Mouse (Mus musculus) liver, embryonic 12.5 days (tissue): ENCODE results near the gene Itga5. TPM values are rescaled to one million over a fixed set of nuclear protein-coding genes. Genes with fewer than 3 reads are reported as not detected.

Experiments used
- ATAC-seq: fragments of 200-750 bp; cut with Nextera tagmentation; 2 replicates; pipeline ENCODE4 v1.8.0; 2017; ENCODE audit warnings: moderate number of reproducible peaks, mild to moderate bottlenecking, moderate library complexity
- H3K27ac ChIP-seq: fragments of 300-500 bp; sonication (generic); 2 replicates; pipeline ENCODE4 v1.5.1; 2016; ENCODE audit warnings: mild to moderate bottlenecking
- H3K27me3 ChIP-seq: fragments of 300-500 bp; sonication (generic); replicated peaks from 2 replicates; pipeline ENCODE4 v1.6.1; 2016; ENCODE audit warnings: mild to moderate bottlenecking, moderate library complexity
- H3K36me3 ChIP-seq: fragments of 300-500 bp; sonication (generic); 2 replicates; pipeline ENCODE4 v1.6.1; 2016; ENCODE audit warnings: mild to moderate bottlenecking, moderate library complexity
- H3K4me1 ChIP-seq: fragments of 300-500 bp; sonication (generic); 2 replicates; pipeline ENCODE4 v1.6.1; 2016
- H3K4me2 ChIP-seq: fragments of 300-500 bp; sonication (generic); 2 replicates; pipeline ENCODE4 v1.6.1; 2016; ENCODE audit warnings: mild to moderate bottlenecking, moderate library complexity
- H3K4me3 ChIP-seq: fragments of 300-500 bp; sonication (generic); 2 replicates; pipeline ENCODE4 v1.5.1; 2016; ENCODE audit warnings: mild to moderate bottlenecking, moderate library complexity
- H3K9ac ChIP-seq: fragments of 300-500 bp; sonication (generic); 2 replicates; pipeline ENCODE4 v1.6.1; 2016; ENCODE audit warnings: mild to moderate bottlenecking, moderate library complexity
- H3K9me3 ChIP-seq: fragments of 300-500 bp; sonication (generic); replicated peaks from 2 replicates; pipeline ENCODE4 v1.6.1; 2016; ENCODE audit warnings: mild to moderate bottlenecking, moderate library complexity
- WGBS: fragments of 180-500 bp; shearing (Covaris S2); methylation state at CpG from one replicate; pipeline ENCODE4 v1.1.7; 2016; ENCODE audit not compliant: insufficient replicate concordance; 5-methylcytosine and 5-hydroxymethylcytosine counted together
- polyA plus RNA-seq: library from polyadenylated mRNA; unstranded; fragments of >200 nt; fragmentation: Nextera tagmentation; extraction: Ambion mirVana; gene quantifications from 2 replicates; pipeline ENCODE4 v1.2.1, GENCODE M21; 2016

The Itga5 gene
- polyA plus RNA-seq, 1 experiment from 2014 or later = 23.2 TPM

DNA sequence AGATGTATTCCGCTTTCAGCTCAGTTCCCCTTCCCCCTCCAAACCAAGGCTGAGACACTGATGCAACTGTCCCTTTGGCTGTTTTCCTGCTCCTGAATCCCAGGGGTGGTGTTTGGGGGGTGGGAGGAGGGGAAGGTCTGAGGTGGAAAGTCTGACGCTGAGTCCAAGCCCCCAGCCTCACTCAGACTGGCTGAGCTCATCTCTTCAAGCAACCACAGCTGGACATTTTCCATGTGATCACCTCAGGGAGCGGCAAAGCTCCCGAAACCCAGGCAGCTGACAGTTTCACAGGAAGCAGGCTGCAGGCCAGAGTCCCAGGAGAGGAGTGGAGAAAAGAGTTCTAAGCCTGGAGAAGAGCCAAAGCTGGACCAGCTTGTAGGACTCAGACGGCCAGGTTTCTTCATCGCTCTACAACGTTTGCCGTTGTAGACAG, 10.3 kb upstream of the Itga5 start:
- Histone ChIP-seq H3K4me2 (no peak overlapping the region), H3K9ac (no peak overlapping the region), H3K27me3 (peaks cover 13% of the 10 kb centered on the region; the same call in 1 of the 2 replicates), H3K9me3 (no peaks in the 10 kb centered on the region), H3K4me3 (no peak overlapping the region), H3K36me3 (no peaks in the 10 kb centered on the region), H3K4me1 (peaks cover 14% of the 10 kb centered on the region), H3K27ac (no peak overlapping the region)
- WGBS = 63% methylated on average over 8 of the region's 8 CpGs
- no peak for ATAC-seq

DNA sequence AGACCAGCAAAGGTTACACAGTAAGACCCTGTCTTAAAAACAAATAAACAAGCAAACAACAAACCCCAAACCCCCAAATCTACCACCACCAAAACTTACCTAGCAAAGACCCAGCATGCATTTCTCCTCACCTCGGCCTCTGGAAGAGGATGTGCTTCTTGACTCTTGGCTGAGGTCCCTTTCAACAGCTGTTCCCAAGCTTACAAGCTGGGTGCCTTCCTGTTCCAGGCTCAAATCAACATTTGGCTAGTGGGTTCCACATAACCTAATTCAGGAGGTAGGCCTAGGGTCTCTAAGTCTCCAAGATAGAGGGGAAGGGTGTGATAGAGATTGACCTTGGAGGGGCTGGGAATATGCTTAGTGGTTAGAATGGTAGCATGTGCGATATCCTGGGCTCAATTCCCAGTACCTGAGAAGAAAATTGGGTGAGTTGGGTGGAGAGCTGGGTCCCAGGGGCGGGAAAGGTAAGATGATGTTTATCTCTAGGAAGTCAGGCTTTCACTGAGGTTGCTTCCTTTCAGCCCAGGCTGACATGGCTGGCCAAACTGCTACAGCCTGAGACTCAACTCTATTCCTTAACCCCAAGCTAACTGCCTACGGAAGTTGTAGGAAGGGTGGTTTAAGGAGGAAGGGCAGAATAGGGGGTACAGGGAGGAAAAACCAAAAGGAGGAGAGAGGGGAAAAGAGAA, 8.7 kb upstream of the Itga5 start:
- Histone ChIP-seq H3K27ac (no peak overlapping the region), H3K36me3 (no peaks in the 10 kb centered on the region), H3K9me3 (no peaks in the 10 kb centered on the region), H3K9ac (no peak overlapping the region), H3K4me1 (peaks cover 14% of the 10 kb centered on the region), H3K27me3 (peaks cover 12% of the 10 kb centered on the region; the same call in 1 of the 2 replicates), H3K4me3 (no peak overlapping the region), H3K4me2 (no peak overlapping the region)
- no peak for ATAC-seq
- 56% methylated on average over 4 of the region's 4 CpGs for WGBS

- H3K27me3 ChIP-seq = peaks cover 23% of the 10 kb centered on the region
- ATAC-seq = no peak
Observed at GRCm38 (mm10) chr15:103372461-103372860, 5.9 kb upstream of the Itga5 start.

DNA sequence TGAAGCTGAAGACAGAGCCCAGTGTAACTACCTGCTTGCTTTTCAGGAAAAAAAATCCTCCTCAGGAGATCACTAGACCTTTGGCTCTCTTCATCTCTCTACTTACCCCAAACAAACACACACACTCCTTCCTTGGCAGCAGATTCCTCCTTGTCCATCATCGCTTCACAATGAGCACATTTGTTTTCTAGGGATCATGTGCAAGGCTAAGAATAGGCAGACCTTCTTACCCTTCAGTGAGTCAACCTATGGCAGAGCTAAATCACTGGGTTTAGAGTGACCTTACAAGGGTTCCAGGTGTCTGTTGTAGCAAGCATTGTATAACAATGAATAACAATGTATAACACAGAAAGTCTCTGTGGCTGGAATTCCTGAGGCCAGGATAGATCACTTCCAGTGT, 5.2 kb upstream of the Itga5 start:
- ATAC-seq = no peak
- Histone ChIP-seq H3K4me3 (no peak overlapping the region), H3K4me1 (peaks cover 8% of the 10 kb centered on the region), H3K36me3 (no peaks in the 10 kb centered on the region), H3K27me3 (peaks cover 30% of the 10 kb centered on the region), H3K9ac (no peak overlapping the region), H3K9me3 (no peaks in the 10 kb centered on the region), H3K4me2 (no peak overlapping the region), H3K27ac (no peak overlapping the region)
- WGBS = 64% methylated on average over 1 of the region's 1 CpGs

More at GRCm38 (mm10) chr15:103372461-103372860, 5.9 kb upstream of the Itga5 start:
- Histone ChIP-seq H3K4me2 (no peak overlapping the region), H3K4me3 (no peak overlapping the region), H3K9ac (no peak overlapping the region), H3K27ac (no peak overlapping the region), H3K9me3 (no peaks in the 10 kb centered on the region), H3K36me3 (no peaks in the 10 kb centered on the region), H3K4me1 (0 out of 2 replicates have a peak, but pooled peaks cover under 1% of the 10 kb centered on the region)

DNA sequence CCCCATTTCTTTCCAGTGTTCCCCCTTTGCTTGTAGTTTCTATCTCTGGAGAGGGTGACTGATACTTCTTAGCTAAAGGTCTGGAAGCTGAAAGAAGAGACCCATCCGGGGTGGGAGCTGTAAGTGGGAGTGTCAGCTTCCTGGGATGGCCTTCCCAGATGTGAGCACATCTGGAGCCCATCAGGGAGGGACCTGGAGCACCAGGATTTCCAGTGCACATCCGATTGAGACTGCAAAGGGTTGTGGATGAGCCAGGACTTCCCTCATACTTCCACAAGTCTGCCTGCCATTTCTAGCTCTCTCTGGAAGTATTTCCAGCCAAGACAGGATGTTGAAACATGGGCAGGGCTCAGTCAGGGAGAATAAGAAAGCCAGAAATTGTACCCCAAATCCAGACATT, 4.6 kb upstream of the Itga5 start:
- no peak overlapping the region for H3K27ac ChIP-seq

DNA sequence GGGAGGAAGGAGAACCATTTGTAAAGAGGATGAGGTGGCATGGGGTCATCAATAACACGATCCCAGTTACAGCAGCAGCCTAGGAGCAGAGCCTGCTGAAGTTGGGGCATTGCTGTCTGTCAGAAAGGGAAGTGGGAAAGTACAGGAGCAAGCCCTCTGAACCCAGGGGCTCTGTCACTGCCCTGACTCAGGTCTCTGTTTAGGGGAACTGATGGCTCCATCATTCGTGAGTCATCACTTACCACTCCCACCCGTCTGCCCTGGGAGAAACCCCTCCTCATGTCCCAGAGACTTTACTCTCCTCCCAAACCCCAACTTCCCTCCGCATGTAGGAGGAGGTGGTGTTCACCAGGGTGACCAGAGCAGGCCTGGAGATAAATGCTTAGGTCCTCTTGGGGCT, 3.9 kb upstream of the Itga5 start:
- 14% methylated on average over 4 of the region's 4 CpGs for WGBS
- no peak overlapping the region for H3K9ac ChIP-seq
- ATAC-seq = no peak
- H3K4me1 ChIP-seq = peaks cover 20% of the 10 kb centered on the region
- H3K4me2 ChIP-seq = no peak overlapping the region
- H3K36me3 ChIP-seq = no peaks in the 10 kb centered on the region
- peaks cover 36% of the 10 kb centered on the region for H3K27me3 ChIP-seq
- no peak overlapping the region for H3K4me3 ChIP-seq
- H3K27ac ChIP-seq = no peak overlapping the region
- no peaks in the 10 kb centered on the region for H3K9me3 ChIP-seq

More for the DNA sequence above, 4.6 kb upstream of the Itga5 start:
- Histone ChIP-seq H3K36me3 (no peaks in the 10 kb centered on the region), H3K4me1 (peaks cover 13% of the 10 kb centered on the region), H3K4me2 (no peak overlapping the region), H3K9me3 (no peaks in the 10 kb centered on the region), H3K27me3 (peaks cover 35% of the 10 kb centered on the region), H3K9ac (no peak overlapping the region), H3K4me3 (no peak overlapping the region)
- WGBS = 25% methylated on average over 2 of the region's 2 CpGs
- ATAC-seq = no peak

- H3K27me3 ChIP-seq = peaks cover 32% of the 10 kb centered on the region
- 63% methylated on average over 1 of the region's 1 CpGs for WGBS
- H3K27ac ChIP-seq = no peak overlapping the region
- no peak overlapping the region for H3K4me2 ChIP-seq
- H3K9me3 ChIP-seq = no peaks in the 10 kb centered on the region
- no peak overlapping the region for H3K9ac ChIP-seq
- ATAC-seq = no peak
- H3K4me3 ChIP-seq = no peak overlapping the region
- H3K36me3 ChIP-seq = no peaks in the 10 kb centered on the region
- peaks cover 34% of the 10 kb centered on the region for H3K4me1 ChIP-seq
Observed at GRCm38 (mm10) chr15:103369123-103369522, 2.6 kb upstream of the Itga5 start.

GRCm38 (mm10) chr15:103368179-103368940, 1.8 kb upstream of the Itga5 start:
- Histone ChIP-seq H3K4me1 (peaks cover 41% of the 10 kb centered on the region), H3K27ac (no peak overlapping the region), H3K36me3 (peaks cover 2% of the 10 kb centered on the region; the same call in 1 of the 2 replicates), H3K4me3 (no peak overlapping the region), H3K27me3 (peaks cover 32% of the 10 kb centered on the region), H3K9me3 (no peaks in the 10 kb centered on the region), H3K9ac (no peak overlapping the region), H3K4me2 (no peak overlapping the region)
- no peak for ATAC-seq
- 83% methylated on average over 4 of the region's 4 CpGs for WGBS

- peaks cover 32% of the 10 kb centered on the region for H3K27me3 ChIP-seq
- under 1% methylated on average over 51 of the region's 51 CpGs for WGBS
- H3K4me3 ChIP-seq = peak overlapping the region; percentile 75
- H3K27ac ChIP-seq = peak overlapping the region; percentile 83
- peak; percentile 36; the same call in 1 of the 2 replicates for ATAC-seq
- peak overlapping the region; percentile 96 for H3K4me2 ChIP-seq
- no peaks in the 10 kb centered on the region for H3K9me3 ChIP-seq
- peak overlapping the region; percentile 89 for H3K9ac ChIP-seq
- peaks cover 65% of the 10 kb centered on the region for H3K4me1 ChIP-seq
- peaks cover 2% of the 10 kb centered on the region; the same call in 1 of the 2 replicates for H3K36me3 ChIP-seq
Observed at GRCm38 (mm10) chr15:103365471-103366375, 840 bp downstream of the Itga5 start.

DNA sequence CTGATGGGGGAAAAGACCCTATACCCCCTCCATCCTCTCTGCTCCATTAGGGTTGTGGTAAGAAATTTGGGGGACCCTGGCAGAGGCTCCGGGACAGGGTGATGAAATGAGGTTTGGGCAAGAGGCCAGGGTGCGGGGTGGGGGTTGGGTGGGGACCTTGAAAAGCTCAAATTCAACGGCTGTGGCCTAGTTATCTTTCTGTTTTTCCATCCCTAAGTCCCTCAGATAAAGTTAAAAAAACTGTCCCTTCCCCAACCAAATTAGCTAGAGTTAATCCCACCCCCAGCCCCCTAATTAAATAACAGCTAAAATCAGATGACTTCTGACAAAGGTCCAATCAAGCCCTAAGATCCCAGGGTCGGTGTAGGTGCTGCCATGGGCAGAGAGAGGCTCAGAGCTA, 1.8 kb downstream of the Itga5 start:
- Histone ChIP-seq H3K4me1 (peaks cover 73% of the 10 kb centered on the region), H3K9me3 (no peaks in the 10 kb centered on the region), H3K27me3 (peaks cover 28% of the 10 kb centered on the region), H3K9ac (peak overlapping the region; percentile 89), H3K27ac (peak overlapping the region; percentile 83), H3K4me2 (peak overlapping the region; percentile 96), H3K4me3 (peak overlapping the region; percentile 75), H3K36me3 (peaks cover 2% of the 10 kb centered on the region; the same call in 1 of the 2 replicates)
- 0 out of 2 replicates have a peak, but pooled peaks have one; percentile 17 for ATAC-seq
- WGBS = 7% methylated on average over 4 of the region's 4 CpGs

DNA sequence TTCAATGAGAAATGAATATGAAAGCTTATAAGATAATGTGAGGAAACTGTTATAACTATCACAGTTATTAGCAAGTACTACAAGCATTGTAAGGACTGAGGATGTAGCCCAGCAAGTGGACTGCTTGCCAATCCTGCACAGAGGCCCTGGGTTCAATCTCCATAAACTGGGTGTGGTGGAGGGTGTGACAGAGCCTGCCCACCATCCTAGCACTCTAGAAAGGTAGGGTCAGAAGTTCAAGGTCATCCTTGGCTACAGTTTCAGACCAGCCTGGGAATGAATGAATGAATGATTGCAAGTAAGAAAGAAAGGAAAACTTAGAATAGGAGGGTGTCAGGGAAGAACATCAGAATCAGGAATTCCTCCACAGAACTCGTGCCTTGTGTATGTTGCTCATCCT, 2.8 kb downstream of the Itga5 start:
- Histone ChIP-seq H3K36me3 (peaks cover 3% of the 10 kb centered on the region; the same call in 1 of the 2 replicates), H3K27me3 (peaks cover 28% of the 10 kb centered on the region), H3K27ac (peak overlapping the region; percentile 83), H3K9me3 (no peaks in the 10 kb centered on the region), H3K4me2 (peak overlapping the region; percentile 96), H3K9ac (no peak overlapping the region), H3K4me3 (no peak overlapping the region), H3K4me1 (peaks cover 82% of the 10 kb centered on the region)
- no peak for ATAC-seq
- WGBS = 39% methylated on average over 1 of the region's 1 CpGs
